Mouse (Mus musculus) thymus, postnatal 36 days (tissue): ENCODE results near the gene Mindy4.

Experiments
- DNase-seq, 2 experiments: peaks; one replicate each; pipeline ENCODE4 v3.0.0; 2022; ENCODE audit warnings: mixed read lengths in 2 of 2

Gene Mindy4

DNA sequence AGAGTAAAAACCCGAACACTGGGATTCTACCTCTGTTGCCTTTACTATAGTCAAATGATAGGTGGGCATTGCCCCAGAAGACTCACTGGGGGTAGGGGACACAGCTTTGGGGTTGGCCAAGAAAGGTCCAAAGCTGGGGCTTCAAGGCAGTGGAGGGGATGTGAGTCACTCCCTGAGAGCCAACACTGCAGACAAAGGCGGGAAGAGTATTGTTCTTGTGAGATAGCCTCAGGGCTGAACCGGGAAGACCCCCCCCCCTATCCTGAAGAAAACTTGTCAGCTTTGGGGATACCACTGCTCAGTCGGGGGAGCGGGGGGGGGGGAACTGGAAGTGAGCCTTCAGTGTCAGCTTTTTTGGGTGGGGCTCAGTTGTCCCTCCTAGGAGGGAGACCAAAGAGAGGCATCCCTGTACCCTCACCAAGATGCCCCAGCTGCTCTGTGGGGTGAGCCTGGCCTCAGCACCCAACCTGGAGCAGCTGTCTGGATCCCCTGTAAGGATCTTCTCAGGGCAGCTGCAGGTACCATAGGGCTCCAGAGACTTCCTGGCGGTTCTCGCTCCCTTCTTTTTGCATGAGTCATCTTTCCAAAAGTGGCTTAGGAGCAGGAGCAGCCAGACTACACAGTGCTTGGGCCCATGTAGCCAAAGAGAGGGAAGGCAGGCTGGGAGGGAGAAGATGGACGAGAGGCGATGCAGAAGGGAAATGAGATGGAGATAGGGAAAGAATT lies 141.3 kb downstream of the Mindy4 start:
- no peak for DNase-seq

- no peak for DNase-seq
Measured at GRCm38 (mm10) chr6:55345264-55345663, 142.1 kb downstream of the Mindy4 start.

GRCm38 (mm10) chr6:55346491-55346890 lies 143.3 kb downstream of the Mindy4 start:
- no peak for DNase-seq

DNA sequence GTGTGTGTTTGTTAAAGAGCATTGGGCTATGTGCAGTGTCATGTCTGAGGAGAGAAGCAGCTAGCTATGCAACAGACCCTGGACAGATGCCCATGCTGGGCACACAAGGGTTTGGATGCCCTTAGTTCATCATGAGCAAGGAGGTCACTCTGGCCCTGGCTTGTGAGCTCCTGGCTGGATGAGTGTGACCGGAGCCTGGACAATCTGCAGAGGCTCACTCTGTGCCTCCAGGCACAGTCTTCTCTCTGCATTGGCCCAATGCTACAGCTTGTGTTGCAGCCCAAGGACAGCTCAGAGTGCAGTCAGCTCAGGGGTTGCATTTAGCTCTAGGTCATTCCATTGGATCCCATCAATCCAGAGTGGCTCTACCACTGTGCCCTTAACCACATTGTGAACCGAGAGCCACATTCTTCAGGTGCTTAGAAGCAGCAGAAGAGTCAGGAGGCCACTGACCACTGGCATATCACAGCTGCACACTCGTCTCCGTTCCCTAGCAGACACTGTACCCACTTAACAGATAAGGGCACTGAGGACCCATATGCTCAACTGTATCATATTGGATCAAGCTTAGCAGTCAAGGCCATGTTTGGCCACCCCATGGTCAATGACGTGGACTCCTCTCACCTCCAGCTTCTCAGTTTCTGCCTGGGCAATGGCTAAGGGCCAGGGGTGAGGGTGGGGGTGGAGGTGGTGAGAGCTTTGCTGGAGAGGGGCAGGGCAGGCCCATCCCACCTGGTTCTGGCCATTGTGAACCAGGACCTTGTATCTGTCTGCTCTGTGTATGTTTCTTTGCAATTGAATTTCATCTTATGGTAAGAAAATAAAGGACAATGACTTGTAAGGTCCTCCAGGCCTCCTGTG lies 144.8 kb downstream of the Mindy4 start:
- no peak for DNase-seq

GRCm38 (mm10) chr6:55349231-55349630 lies 146.0 kb downstream of the Mindy4 start:
- DNase-seq = no peak

DNA sequence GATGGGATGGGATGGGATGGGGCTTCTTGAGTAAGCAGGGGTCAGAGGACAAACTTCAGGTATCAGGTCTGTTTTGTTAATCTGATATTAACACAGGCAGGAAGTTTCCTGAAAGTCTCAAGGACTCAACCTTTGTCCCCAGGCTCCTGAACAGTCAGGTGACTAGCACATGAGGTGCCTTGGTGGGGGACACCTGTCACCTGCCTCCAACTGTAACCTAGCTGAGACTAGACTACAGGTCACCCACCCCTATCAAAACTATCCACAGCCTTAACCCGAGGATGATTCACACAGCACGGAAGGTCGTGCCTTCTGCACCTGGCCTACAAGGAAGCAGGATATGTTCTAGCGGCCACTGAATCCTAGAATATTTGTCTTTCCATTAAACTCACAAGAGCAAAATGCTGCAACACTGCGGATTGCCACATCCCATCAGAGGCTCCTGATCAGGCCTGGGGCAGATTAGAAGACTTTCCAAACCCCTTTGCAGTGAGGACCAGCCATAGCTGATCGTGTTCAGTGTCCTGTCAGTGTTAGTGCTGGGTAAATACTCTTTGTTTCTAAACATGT lies 147.3 kb downstream of the Mindy4 start:
- no peak for DNase-seq

- no peak for DNase-seq
Measured at GRCm38 (mm10) chr6:55351712-55352111, 148.5 kb downstream of the Mindy4 start.

- DNase-seq = no peak
Measured at GRCm38 (mm10) chr6:55353711-55354445, 150.7 kb downstream of the Mindy4 start.

DNA sequence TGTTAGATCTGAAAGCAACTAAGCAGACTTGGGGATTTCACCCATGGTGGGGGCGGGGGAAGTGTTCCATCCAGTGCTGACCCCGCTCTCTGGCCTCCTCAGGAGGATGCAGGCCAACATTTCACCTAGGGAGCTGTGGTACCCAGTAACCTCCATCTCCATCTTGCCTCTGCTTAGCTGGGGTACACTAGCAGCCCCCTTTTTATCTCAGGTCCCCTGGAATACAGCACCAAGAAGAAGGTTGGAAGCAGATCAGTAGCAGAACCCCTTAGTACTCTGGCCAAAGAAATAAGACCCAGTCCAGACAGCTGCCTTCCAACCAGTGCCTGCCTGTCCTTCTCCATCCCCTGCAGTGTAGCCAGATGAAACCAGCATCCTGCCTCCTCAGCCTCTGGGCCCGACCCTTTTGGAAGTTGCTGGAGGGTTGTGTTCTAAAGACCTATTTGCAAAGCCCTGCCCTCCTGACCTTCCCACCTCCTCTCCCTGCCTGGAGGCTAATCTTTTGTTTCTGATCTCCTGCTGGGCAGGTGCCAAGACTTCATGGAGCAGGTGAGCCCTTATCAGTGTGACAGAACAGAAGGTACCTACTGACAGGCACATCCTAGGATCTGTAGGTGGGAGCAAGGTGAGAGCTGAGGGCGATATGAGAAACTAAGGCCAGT lies 151.4 kb downstream of the Mindy4 start:
- no peak for DNase-seq

- no peak for DNase-seq
Measured at GRCm38 (mm10) chr6:55355575-55355974, 152.4 kb downstream of the Mindy4 start.

GRCm38 (mm10) chr6:55356017-55356703 lies 153.0 kb downstream of the Mindy4 start:
- DNase-seq = no peak

- no peak for DNase-seq
Measured at GRCm38 (mm10) chr6:55356976-55357635, 153.9 kb downstream of the Mindy4 start.

DNA sequence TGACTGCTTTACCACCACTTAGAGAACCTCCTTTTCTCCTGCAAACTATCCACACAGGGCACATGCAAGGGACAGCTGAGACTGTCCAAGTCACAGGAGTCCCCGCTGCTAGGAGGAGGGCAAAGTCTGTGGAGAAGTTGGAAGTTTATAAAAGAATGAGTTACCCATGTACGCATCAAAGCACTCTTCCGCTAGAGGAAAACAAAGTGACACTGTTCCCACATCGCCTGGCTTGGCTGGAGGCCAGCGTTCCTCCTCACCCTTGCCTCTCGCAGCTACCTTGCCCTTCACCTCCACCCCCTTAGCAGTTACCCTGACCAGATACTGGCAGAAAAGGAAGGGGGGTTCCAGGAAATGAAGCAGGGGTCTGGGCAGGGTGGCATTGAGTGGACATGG lies 154.5 kb downstream of the Mindy4 start:
- no peak for DNase-seq

- DNase-seq = no peak
Measured at GRCm38 (mm10) chr6:55358731-55359143, 155.6 kb downstream of the Mindy4 start.

- DNase-seq = no peak
Measured at GRCm38 (mm10) chr6:55362663-55363062, 159.5 kb downstream of the Mindy4 start.

DNA sequence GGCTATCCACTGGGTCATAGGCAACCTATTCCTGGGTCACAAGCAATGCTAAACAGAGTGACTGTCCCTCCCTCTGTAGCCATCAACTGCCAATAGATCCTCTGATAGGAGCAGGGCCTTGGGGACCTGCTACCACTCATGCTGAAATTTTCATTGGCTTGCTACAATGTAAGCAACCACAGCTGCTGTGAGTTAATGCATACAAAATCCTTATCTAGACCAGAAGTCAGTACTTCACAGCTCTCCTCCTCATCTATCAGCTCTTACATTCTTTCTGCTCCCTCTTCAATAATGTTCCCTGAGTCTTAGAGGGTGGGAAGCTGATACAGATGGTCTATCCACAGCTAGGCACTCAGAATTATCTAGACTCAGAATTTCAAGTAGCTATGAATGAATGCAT lies 163.9 kb downstream of the Mindy4 start:
- no peak for DNase-seq
